Mouse (Mus musculus): ENCODE results near the gene Gid8. TPM values are rescaled to one million over a fixed set of nuclear protein-coding genes. Genes with fewer than 3 reads are reported as not detected.

Gid8 gene
- total and polyA plus RNA-seq, 3 experiments: 15.6 to 44.1 (median 32.1) TPM

GRCm38 (mm10) chr2:180724585-180725413 is 14.9 kb downstream of the Gid8 start, which contains the start of gene Slc17a9 (continued):
- TF ChIP-seq MAZ (IDR thresholded peaks at IDR 0.05; ENCODE audit: low read depth, low read length) (peak; percentile 75; the same call in 1 of the 2 replicates), BHLHE40 (IDR thresholded peaks at IDR 0.05; ENCODE audit: low read depth, low read length) (peak; percentile 90), MYC (IDR thresholded peaks at IDR 0.05; ENCODE audit: low read depth, low read length) (peak; percentile 90), MAFK (IDR thresholded peaks at IDR 0.05; ENCODE audit: insufficient replicate concordance, low read length) (no peak), SIN3A (IDR thresholded peaks at IDR 0.05; ENCODE audit: low read length) (peak; percentile 86; the same call in 1 of the 2 replicates), ZKSCAN1 (IDR thresholded peaks at IDR 0.05; ENCODE audit: borderline replicate concordance, low read depth, low read length) (no peak), CHD2 (IDR thresholded peaks at IDR 0.05; ENCODE audit: low read length) (peak; percentile 85), TBP (conservative IDR thresholded peaks at IDR 0.05; ENCODE audit: low read depth, low read length) (no peak), USF1 (IDR thresholded peaks at IDR 0.05; ENCODE audit: low read depth, low read length) (peak; percentile 49; the same call in 1 of the 2 replicates)

- Histone ChIP-seq H3K27ac (ENCODE audit: insufficient read depth, low read depth) (peak overlapping the region; percentile 65), H3K9me3 (replicated peaks; ENCODE audit: low read length) (no peaks in the 10 kb centered on the region), H3K9ac (ENCODE audit: insufficient read depth, low read depth) (peak overlapping the region; percentile 58), H3K4me1 (ENCODE audit: control insufficient read depth in 1 of 2, insufficient read depth in 2 of 2) (peaks cover 16 to 48% of the 10 kb centered on the region in 2 experiments), H3K36me3 (replicated peaks in 1 of 2; ENCODE audit: control insufficient read depth in 1 of 2, insufficient read depth in 1 of 2, low read length in 1 of 2) (peaks cover 18 to 54% of the 10 kb centered on the region in 2 experiments), H3K4me2 (ENCODE audit: insufficient read depth, low read depth, poor library complexity, severe bottlenecking) (peak overlapping the region; percentile 74), H3K27me3 (replicated peaks) (no peaks in the 10 kb centered on the region), H3K4me3 (replicated peaks in 1 of 3; ENCODE audit: low read depth in 2 of 3, low read length in 2 of 3, poor library complexity in 1 of 3) (peak overlapping the region; percentile 61 to 84 (median 62)), H3K79me2 (replicated peaks; ENCODE audit: control insufficient read depth, extremely low read depth, insufficient read depth, poor library complexity, severe bottlenecking) (peaks cover 7% of the 10 kb centered on the region)
- DNase-seq (ENCODE audit: extremely low read depth): no peak
- in situ Hi-C loops (cut with MboI; ENCODE audit: low pct_ligation_motif_present, low pct_unique_long_range_greater_than_20kb, low sequenced_read_pairs) (no loop called here), dilution Hi-C loops (cut with MboI; ENCODE audit: extremely low pct_ligation_motif_present, extremely low pct_unique_long_range_greater_than_20kb, low sequenced_read_pairs) (no loop called here)
- TF ChIP-seq POLR2AphosphoS2 (IDR thresholded peaks at IDR 0.05; ENCODE audit: low read depth, low read length): peak; percentile 43; the same call in 1 of the 2 replicates
- no peak for TF ChIP-seq PAX5 (IDR thresholded peaks at IDR 0.05; ENCODE audit: low read length)
These were observed 15.5 kb downstream of the Gid8 start for GRCm38 (mm10) chr2:180725414-180725778.

- H3K27ac ChIP-seq (ENCODE audit: insufficient read depth, low read depth): peak overlapping the region; percentile 65
- no peak for TF ChIP-seq CHD1 (IDR thresholded peaks at IDR 0.05; ENCODE audit: low read depth, low read length)
- TF ChIP-seq TBP (conservative IDR thresholded peaks at IDR 0.05; ENCODE audit: low read depth, low read length): 0 out of 2 replicates have a peak, but pooled peaks have one; percentile 23
- TF ChIP-seq USF2 (conservative IDR thresholded peaks at IDR 0.05; ENCODE audit: low read depth, low read length): no peak
- TF ChIP-seq MYC (IDR thresholded peaks at IDR 0.05; ENCODE audit: low read depth, low read length): peak; percentile 64; the same call in 1 of the 2 replicates
- no peak; the same call in 1 of the 2 replicates for TF ChIP-seq MXI1 (IDR thresholded peaks at IDR 0.05; ENCODE audit: low read depth, low read length)
- no peak for TF ChIP-seq GABPA (IDR thresholded peaks at IDR 0.05; ENCODE audit: insufficient replicate concordance, low read depth, low read length)
- TF ChIP-seq ZNF384 (IDR thresholded peaks at IDR 0.05; ENCODE audit: low read depth, low read length): no peak
- TF ChIP-seq MAFK (IDR thresholded peaks at IDR 0.05; ENCODE audit: insufficient replicate concordance, low read length): no peak
- no peak for TF ChIP-seq TCF12 (IDR thresholded peaks at IDR 0.05; ENCODE audit: low read depth, low read length)
- TF ChIP-seq CHD2 (IDR thresholded peaks at IDR 0.05; ENCODE audit: low read length): no peak
- no peak for TF ChIP-seq KAT2A (IDR thresholded peaks at IDR 0.05; ENCODE audit: insufficient replicate concordance, low read length)
- TF ChIP-seq EP300 (IDR thresholded peaks at IDR 0.05; ENCODE audit: low read length): no peak
- no peak for TF ChIP-seq JUN (IDR thresholded peaks at IDR 0.05; ENCODE audit: insufficient read depth, low read depth, low read length)
- peak; percentile 53; the same call in 1 of the 2 replicates for TF ChIP-seq MAX (IDR thresholded peaks at IDR 0.05; ENCODE audit: low read length)
- TF ChIP-seq MEF2A (IDR thresholded peaks at IDR 0.05; ENCODE audit: borderline replicate concordance, low read depth, low read length): no peak
- TF ChIP-seq ZKSCAN1 (IDR thresholded peaks at IDR 0.05; ENCODE audit: borderline replicate concordance, low read depth, low read length): peak; percentile 63
- no peak for TF ChIP-seq CTCF (conservative IDR thresholded peaks at IDR 0.05 in 1 of 2, IDR thresholded peaks at IDR 0.05 in 1 of 2; ENCODE audit: low read depth in 2 of 2, low read length in 2 of 2)
- TF ChIP-seq RCOR1 (conservative IDR thresholded peaks at IDR 0.05; ENCODE audit: low read depth, low read length): no peak
- TF ChIP-seq RAD21 (IDR thresholded peaks at IDR 0.05; ENCODE audit: low read depth, low read length): no peak
These were observed 16.1 kb downstream of the Gid8 start for GRCm38 (mm10) chr2:180725856-180726629.

More at GRCm38 (mm10) chr2:180725856-180726629, 16.1 kb downstream of the Gid8 start:
- peak; percentile 41 for DNase-seq (ENCODE audit: extremely low read depth)
- Histone ChIP-seq H3K4me3 (replicated peaks in 1 of 3; ENCODE audit: low read depth in 2 of 3, low read length in 2 of 3, poor library complexity in 1 of 3) (peak overlapping the region; percentile 61 to 84 (median 62)), H3K9me3 (replicated peaks; ENCODE audit: low read length) (no peaks in the 10 kb centered on the region), H3K9ac (ENCODE audit: insufficient read depth, low read depth) (peak overlapping the region; percentile 58), H3K36me3 (replicated peaks in 1 of 2; ENCODE audit: control insufficient read depth in 1 of 2, insufficient read depth in 1 of 2, low read length in 1 of 2) (peaks cover 16 to 53% of the 10 kb centered on the region in 2 experiments), H3K4me1 (ENCODE audit: control insufficient read depth in 1 of 2, insufficient read depth in 2 of 2) (peaks cover 16 to 48% of the 10 kb centered on the region in 2 experiments), H3K79me2 (replicated peaks; ENCODE audit: control insufficient read depth, extremely low read depth, insufficient read depth, poor library complexity, severe bottlenecking) (peaks cover 7% of the 10 kb centered on the region), H3K4me2 (ENCODE audit: insufficient read depth, low read depth, poor library complexity, severe bottlenecking) (peak overlapping the region; percentile 74), H3K27me3 (replicated peaks) (no peaks in the 10 kb centered on the region)
- in situ Hi-C loops (cut with MboI; ENCODE audit: low pct_ligation_motif_present, low pct_unique_long_range_greater_than_20kb, low sequenced_read_pairs): no loop called here
- dilution Hi-C loops (cut with MboI; ENCODE audit: extremely low pct_ligation_motif_present, extremely low pct_unique_long_range_greater_than_20kb, low sequenced_read_pairs): no loop called here

All from CH12.LX (cell line).